Mouse (Mus musculus): ENCODE measurements around the gene Gm43518. TPM values are rescaled to one million over a fixed set of nuclear protein-coding genes. Genes with fewer than 3 reads are reported as not detected.

Gm43518 gene
- total RNA-seq, 1 experiment from 2014 or later, result 1.7 TPM

DNA sequence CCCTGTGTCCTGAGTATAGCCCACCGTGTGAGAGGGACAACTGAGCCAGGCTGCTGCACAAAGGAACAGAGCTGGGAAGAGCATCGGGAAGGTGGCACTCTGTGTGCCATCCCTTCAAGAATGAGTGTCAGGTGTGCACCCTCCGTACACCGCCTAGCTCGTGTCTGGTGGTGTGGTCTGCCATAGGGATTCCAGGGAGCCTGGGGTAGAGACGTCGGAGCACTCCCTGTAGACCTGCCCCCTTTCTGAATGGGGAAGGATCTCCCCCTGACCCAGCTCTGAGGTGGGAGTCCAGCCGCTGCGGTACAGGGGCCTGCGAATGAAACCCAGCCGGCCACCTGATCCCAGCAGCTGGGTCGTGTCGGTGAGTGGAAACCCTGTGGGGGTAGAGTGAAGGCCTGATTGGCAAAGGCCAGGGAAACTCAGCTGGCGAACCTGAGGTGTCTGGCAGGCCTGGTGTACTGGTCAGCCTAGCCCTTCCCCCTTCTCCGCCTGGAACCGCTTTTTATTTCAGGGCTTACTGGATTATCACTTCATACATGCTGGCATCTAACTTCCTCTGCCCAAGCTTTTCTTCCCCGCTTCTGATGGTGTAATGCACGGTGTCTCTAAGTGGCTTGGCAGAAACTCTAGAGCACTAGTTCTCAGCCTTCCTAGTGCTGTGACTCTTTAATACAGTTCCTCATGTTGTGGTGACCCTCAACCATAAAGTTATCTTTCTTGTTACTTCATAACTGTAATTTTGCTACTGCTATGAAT, 52.2 kb downstream of the Gm43518 start:
- DNase-seq, result peak; percentile 35

DNA sequence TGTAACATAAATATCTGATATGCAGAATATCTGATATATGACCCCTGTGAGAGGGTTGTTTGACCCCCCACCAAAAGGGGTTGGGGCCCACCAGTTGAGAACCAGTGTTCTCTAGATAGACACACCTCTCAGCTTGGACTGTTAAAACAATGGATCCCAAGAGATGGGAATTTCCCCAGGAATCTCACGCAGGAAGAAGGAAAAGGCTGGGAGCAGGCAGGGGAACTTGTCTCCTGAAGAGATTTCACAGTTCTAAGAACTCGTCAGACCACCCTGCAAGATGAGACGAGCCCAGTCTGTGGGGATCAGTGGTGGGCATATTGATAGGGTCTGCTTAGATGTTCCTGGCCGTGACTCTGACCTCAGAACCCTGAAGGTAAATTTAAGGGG, 52.8 kb downstream of the Gm43518 start:
- DNase-seq, result no peak

DNA sequence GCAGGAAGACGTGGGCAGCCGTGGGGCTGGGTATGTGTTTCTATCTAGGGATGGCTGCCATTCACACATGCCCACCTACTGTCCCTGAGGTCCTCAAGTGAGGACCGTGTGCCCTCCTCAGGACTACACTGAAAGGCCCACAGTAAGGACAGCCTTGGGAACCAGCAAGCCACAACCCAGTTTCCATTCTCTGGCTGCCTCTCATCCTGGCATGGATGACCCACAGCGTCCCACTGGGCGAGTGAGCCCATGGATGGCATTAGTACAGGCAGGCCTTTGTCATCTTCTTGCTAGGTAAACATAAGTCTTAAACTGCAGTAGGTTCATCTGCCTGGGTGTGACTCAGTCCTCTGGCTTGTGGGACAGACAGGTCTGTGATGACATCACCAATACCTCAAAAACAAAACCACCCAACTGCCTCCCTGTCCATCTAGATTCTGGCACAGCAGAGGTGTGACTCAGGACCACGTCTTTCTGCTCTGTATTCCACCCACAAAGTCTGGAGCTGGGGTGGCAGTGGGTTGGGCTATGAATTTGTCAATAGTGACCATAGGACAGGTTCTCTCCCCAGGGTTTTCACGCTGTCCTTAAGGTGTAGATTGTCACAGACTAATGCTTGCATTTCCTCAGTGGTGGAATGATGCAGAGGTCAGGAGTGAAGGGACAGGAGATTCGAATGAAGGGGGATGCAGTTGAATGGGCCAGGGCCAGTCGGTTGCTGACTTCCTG, 53.5 kb downstream of the Gm43518 start:
- no peak for DNase-seq

DNA sequence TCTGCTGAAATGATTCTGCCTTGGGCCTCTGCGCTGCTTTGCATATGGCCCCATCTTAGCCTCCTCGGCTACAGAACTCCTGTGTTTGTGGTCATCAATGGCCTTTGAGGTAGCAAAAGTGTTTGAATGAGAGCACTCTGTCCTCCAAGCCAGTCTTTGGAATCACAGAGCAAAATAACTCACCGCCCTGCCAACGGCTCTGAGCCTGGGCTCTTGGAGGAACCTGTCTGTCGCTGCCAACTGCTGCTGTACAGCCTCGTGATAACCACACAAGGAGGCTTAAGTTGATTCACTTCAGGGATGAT, 54.0 kb downstream of the Gm43518 start:
- no peak for DNase-seq

DNA sequence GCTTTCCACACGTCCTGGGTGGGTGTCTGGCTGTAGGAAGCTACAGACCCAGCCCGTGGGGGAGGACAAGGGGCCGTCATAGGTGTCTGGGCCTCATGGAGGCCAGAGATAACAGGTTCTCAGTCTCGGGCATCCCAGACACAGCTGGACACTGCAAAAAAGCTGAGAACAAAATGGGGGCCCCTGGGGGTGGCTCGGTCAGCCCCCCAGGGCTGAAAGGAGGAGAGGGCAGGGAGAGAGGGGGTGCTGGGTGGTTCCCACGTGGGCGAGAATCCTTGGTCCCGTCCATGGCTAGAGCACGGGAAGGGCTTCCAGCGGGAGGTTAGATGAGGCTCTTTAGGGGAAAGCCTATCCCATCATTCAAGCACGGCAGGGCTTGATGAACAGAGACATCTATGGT, 55.6 kb downstream of the Gm43518 start:
- DNase-seq, result no peak

DNA sequence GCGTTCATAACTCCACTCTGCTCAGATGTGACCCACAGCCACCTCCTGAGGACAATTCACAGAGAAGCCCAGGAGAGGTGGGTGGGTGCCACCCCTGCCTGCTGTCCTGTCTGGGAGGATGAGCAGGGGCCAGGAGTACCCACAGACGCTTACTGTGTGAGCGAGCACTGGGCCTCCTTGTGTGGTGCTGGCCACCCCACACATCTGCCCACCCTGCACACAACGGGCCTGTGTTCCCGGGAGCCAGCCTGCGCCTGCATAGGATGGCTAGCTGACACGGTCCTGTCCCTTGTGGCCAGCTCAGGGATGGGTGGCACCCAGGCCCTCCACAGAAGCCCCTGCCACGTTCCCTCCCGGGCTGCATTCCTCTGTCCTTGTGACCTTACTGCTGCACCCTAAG, 58.2 kb downstream of the Gm43518 start:
- peak; percentile 2 for DNase-seq

DNA sequence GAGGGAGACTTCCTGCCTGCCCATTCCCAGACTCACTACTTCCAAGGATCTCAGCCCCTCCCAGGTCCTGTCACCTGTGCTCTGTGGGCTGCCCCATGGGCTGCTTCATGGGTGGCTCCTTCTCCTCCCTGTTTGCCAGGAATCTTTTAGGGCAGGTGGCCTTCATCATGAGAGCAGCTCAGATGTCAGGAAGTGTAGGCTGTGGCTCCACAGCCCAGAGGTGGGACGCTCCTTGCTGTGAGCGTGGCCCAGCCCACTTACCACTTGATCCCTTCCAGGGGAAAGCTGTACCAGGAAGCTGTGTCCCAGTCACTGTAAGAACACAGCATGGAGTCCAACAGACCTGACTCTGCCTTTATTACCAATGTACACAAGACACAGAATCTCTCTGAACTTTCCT, 59.7 kb downstream of the Gm43518 start:
- DNase-seq, result peak; percentile 2

DNA sequence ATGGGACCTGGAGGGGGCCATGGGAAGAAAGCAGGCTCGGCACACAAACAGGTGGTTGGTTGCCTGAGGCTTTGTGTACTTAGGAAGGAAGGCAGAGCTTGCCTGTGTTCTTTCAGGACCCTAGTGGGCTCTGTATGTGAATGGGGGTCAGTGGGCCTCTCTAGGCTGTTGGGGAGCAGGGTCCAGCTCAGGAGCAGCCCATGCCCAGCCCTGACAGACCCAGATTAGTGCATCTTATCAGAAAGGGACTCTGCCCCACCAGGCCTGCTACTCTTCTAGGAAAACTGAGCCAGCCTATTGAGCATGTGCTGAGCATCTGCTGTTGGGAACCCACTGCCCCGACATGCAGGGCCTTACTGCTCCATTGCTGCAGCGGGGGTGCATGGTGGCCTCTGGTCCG, 60.3 kb downstream of the Gm43518 start:
- DNase-seq, result peak; percentile 2

Other genes with a start within 250 kb of the Gm43518 start
- 63.1 and 64.8 TPM in 2 replicates for gene Clip1, start 242.8 kb upstream of the Gm43518 start, total RNA-seq (2021)
- gene Zcchc8, start 206.3 kb upstream of the Gm43518 start, total RNA-seq (2021), result 46.9 and 58.0 TPM in 2 replicates
- gene Rsrc2, start 178.0 kb upstream of the Gm43518 start, total RNA-seq (2021), result 85.8 and 91.7 TPM in 2 replicates
- gene Kntc1, start 177.7 kb upstream of the Gm43518 start, total RNA-seq (2021), result 8.5 and 10.7 TPM in 2 replicates
- gene Hcar2, start 61.9 kb upstream of the Gm43518 start, total RNA-seq (2021), result 0.45 and 0.78 TPM in 2 replicates
- 2.5 and 3.2 TPM in 2 replicates for gene Hcar1, start 47.4 kb upstream of the Gm43518 start, total RNA-seq (2021)
- gene Denr, start 20.2 kb upstream of the Gm43518 start, total RNA-seq (2021), result 78.3 and 86.9 TPM in 2 replicates
- gene Ccdc62, start 3.3 kb downstream of the Gm43518 start, total RNA-seq (2021), result 4.7 and 5.0 TPM in 2 replicates
- gene Hip1r, start 46.2 kb downstream of the Gm43518 start, total RNA-seq (2021), result 18.0 and 26.6 TPM in 2 replicates
- gene Vps37b, start 104.9 kb downstream of the Gm43518 start, total RNA-seq (2021), result 65.2 and 85.1 TPM in 2 replicates
- 10.5 and 10.6 TPM in 2 replicates for gene Abcb9, start 168.4 kb downstream of the Gm43518 start, total RNA-seq (2021)
- gene Ogfod2, start 184.9 kb downstream of the Gm43518 start, total RNA-seq (2021), result 35.8 and 37.1 TPM in 2 replicates
- gene Arl6ip4, start 188.7 kb downstream of the Gm43518 start, total RNA-seq (2021), result 48.5 and 64.0 TPM in 2 replicates

Data from adrenal gland, postnatal 14 days (tissue).